Mouse (Mus musculus) gonadal fat pad, adult 2 months (tissue): ENCODE measurements around the gene Tdrd9. TPM values are rescaled to one million over a fixed set of nuclear protein-coding genes. Genes with fewer than 3 reads are reported as not detected.

Experiments
- DNase-seq: peaks from one replicate; pipeline ENCODE4 v3.0.0-alpha.2; 2012; ENCODE audit warnings: low read depth
- polyA plus RNA-seq: library from polyadenylated mRNA; depleted of rRNA; stranded (reverse); fragments of >200 nt; gene quantifications from 2 replicates; pipeline ENCODE4 v1.2.3, GENCODE M21; 2012; rRNA removed

Tdrd9 gene
- polyA plus RNA-seq, 1 experiment = 0.04 TPM

GRCm38 (mm10) chr12:112107685-112108084 is 136.3 kb downstream of the Tdrd9 start:
- no peak for DNase-seq

- DNase-seq = no peak
Measured at GRCm38 (mm10) chr12:112108696-112109445, 137.5 kb downstream of the Tdrd9 start.

GRCm38 (mm10) chr12:112109701-112110100 is 138.3 kb downstream of the Tdrd9 start:
- no peak for DNase-seq

- DNase-seq = no peak
Measured at GRCm38 (mm10) chr12:112111323-112111722, 140.0 kb downstream of the Tdrd9 start.

- DNase-seq = no peak
Measured at GRCm38 (mm10) chr12:112112235-112112634, 140.9 kb downstream of the Tdrd9 start.

- no peak for DNase-seq
Measured at GRCm38 (mm10) chr12:112112686-112113396, 141.5 kb downstream of the Tdrd9 start.

- no peak for DNase-seq
Measured at GRCm38 (mm10) chr12:112113710-112114109, 142.4 kb downstream of the Tdrd9 start.

GRCm38 (mm10) chr12:112117006-112117405 is 145.6 kb downstream of the Tdrd9 start:
- no peak for DNase-seq

- no peak for DNase-seq
Measured at GRCm38 (mm10) chr12:112117649-112118048, 146.3 kb downstream of the Tdrd9 start.

Other genes with a start within 250 kb of the Tdrd9 start
- 47.3 and 48.2 TPM in 2 replicates for gene Klc1, start 212.7 kb upstream of the Tdrd9 start, polyA plus RNA-seq
- 14.6 and 14.7 TPM in 2 replicates for gene Xrcc3, start 157.7 kb upstream of the Tdrd9 start, polyA plus RNA-seq
- 173 and 189 TPM in 2 replicates for gene Zfyve21, start 157.4 kb upstream of the Tdrd9 start, polyA plus RNA-seq
- 27.8 and 33.5 TPM in 2 replicates for gene Ppp1r13b, start 63.4 kb upstream of the Tdrd9 start, polyA plus RNA-seq
- 50.1 and 87.7 TPM in 2 replicates for gene Atp5mpl, start 4.6 kb upstream of the Tdrd9 start, polyA plus RNA-seq
- not detected in 2 replicates for gene Rd3l, start 9.8 kb downstream of the Tdrd9 start, polyA plus RNA-seq
- 32.2 and 54.1 TPM in 2 replicates for gene Aspg, start 135.1 kb downstream of the Tdrd9 start, polyA plus RNA-seq
- gene Kif26a, start 174.6 kb downstream of the Tdrd9 start, polyA plus RNA-seq = 8.8 and 10.5 TPM in 2 replicates